Mouse (Mus musculus) liver, embryonic 14.5 days (tissue): ENCODE results near the gene Slx4ip.

Source experiments
- CTCF ChIP-seq: IDR thresholded peaks from 2 replicates; pipeline ENCODE4 v1.5.1; 2016; ENCODE audit warnings: antibody characterized with exemption, low read depth, control low read depth
- EP300 ChIP-seq: IDR thresholded peaks from 2 replicates; pipeline ENCODE4 v1.6.1; 2016; ENCODE audit warnings: antibody characterized with exemption, low read depth

GRCm38 (mm10) chr2:136979056-136979772 lies 88.2 kb downstream of the Slx4ip start:
- TF ChIP-seq EP300 (no peak), CTCF (no peak)
